Mouse (Mus musculus) bone marrow macrophage, adult 2 months (primary cell): ENCODE results near the gene Gm14434. TPM values are rescaled to one million over a fixed set of nuclear protein-coding genes. Genes with fewer than 3 reads are reported as not detected.
"Not testable (repeated sequence)": the region's sequence is repeated elsewhere in the genome, so short reads cannot be mapped to it uniquely, and the experiment has no call there.

Experiments used
- H3K27ac ChIP-seq: 2 replicates; pipeline ENCODE4 v1.5.1; 2012; ENCODE audit warnings: low read depth, low read length; ENCODE audit not compliant: insufficient read depth
- H3K4me1 ChIP-seq: 2 replicates; pipeline ENCODE4 v1.6.1; 2012; ENCODE audit warnings: low read length; ENCODE audit not compliant: control insufficient read depth, insufficient read depth
- H3K4me3 ChIP-seq: 2 replicates; pipeline ENCODE4 v1.5.1; 2012; ENCODE audit warnings: mild to moderate bottlenecking, low read length, moderate library complexity; ENCODE audit not compliant: insufficient read depth
- polyA plus RNA-seq: library from polyadenylated mRNA; stranded (reverse); fragments of >200 nt; gene quantifications from 2 replicates; pipeline ENCODE4 v1.2.4, GENCODE M21; 2012; ENCODE audit not compliant: missing spikeins, insufficient read depth, insufficient read length

The Gm14434 gene
- polyA plus RNA-seq = 11.2 and 12.9 TPM in 2 replicates

DNA sequence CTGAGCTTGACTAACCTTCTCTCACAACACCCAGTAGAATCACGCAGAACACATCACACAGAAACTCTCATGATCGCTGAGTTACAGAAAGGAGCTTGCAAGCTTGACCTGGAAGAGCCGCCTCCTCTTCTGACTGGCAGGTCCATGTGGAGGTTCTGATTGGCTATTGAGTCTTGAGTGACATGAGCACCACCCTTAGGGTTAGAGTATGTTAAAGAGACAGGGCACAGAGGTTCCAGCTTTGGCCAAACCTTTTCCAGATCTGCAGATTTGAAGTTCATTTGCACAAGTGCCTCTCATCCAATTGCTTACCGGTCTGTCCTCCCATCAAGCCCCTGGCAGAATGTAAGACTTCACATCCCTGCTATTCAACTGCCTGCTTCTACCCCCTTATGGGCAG lies at the start of gene Gm14434:
Gene Gm14434 (minus strand): TSS at position 101 of the 400 bp plus-strand sequence.
- not testable (repeated sequence) for H3K4me1 ChIP-seq, H3K27ac ChIP-seq, H3K4me3 ChIP-seq

DNA sequence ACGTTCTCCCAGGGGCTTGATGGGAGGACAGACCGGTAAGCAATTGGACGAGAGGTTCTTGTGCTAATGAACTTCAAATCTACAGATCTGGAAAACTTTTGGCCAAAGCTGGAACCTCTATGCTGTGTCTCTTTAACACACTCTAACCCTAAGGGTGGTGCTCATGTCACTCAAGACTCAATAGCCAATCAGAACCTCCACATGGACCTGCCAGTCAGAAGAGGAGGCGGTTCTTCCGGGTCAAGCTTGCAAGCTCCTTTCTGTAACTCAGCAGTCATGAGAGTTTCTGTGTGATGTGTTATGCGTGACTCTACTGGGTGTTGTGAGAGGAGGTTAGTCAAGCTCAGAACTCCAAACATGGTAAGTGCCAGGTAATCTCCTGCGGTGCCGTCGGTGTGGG lies 34.2 kb upstream of the Gm14434 start, which contains the start of gene Zfp967:
Gene Zfp967 (plus strand): TSS at position 301 of the 400 bp plus-strand sequence.
- H3K4me1 ChIP-seq, H3K4me3 ChIP-seq, H3K27ac ChIP-seq: not testable (repeated sequence)

DNA sequence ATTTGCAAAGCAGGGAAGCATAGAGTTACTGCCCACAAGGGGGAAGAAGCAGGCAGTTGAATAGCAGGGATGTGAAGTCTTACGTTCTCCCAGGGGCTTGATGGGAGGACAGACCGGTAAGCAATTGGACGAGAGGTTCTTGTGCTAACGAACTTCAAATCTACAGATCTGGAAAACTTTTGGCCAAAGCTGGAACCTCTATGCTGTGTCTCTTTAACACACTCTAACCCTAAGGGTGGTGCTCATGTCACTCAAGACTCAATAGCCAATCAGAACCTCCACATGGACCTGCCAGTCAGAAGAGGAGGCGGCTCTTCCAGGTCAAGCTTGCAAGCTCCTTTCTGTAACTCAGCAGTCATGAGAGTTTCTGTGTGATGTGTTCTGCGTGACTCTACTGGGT lies 63.3 kb downstream of the Gm14434 start, which contains the start of gene Gm14435:
Gene Gm14435 (plus strand): TSS at position 301 of the 400 bp plus-strand sequence.
- H3K4me3 ChIP-seq, H3K27ac ChIP-seq, H3K4me1 ChIP-seq: not testable (repeated sequence)

Other genes with a start within 250 kb of the Gm14434 start
- not detected in 2 replicates for gene Gm11009, start 167.3 kb downstream of the Gm14434 start, polyA plus RNA-seq
- 11.5 and 13.0 TPM in 2 replicates for gene Gm14435, start 63.2 kb downstream of the Gm14434 start, polyA plus RNA-seq
- gene Zfp967, start 34.3 kb upstream of the Gm14434 start, polyA plus RNA-seq = not detected in 2 replicates
- 2.6 and 17.2 TPM in 2 replicates for gene Gm14308, start 149.6 kb upstream of the Gm14434 start, polyA plus RNA-seq
- gene Zfp973, start 183.7 kb upstream of the Gm14434 start, polyA plus RNA-seq = 6.3 and 10.3 TPM in 2 replicates
- 2.0 and 8.1 TPM in 2 replicates for gene Gm14305, start 221.5 kb upstream of the Gm14434 start, polyA plus RNA-seq